Mouse (Mus musculus) limb, embryonic 13.5 days (tissue): ENCODE data around the gene Brd2. TPM values are rescaled to one million over a fixed set of nuclear protein-coding genes. Genes with fewer than 3 reads are reported as not detected.

ENCODE experiments used
- ATAC-seq: fragments of 200-750 bp; cut with Nextera tagmentation; 2 replicates; pipeline ENCODE4 v1.8.0; 2017; ENCODE audit warnings: low read depth, moderate number of reproducible peaks, moderate TSS enrichment; ENCODE audit not compliant: low FRiP score
- H3K27ac ChIP-seq: fragments of 300-500 bp; sonication (generic); 2 replicates; pipeline ENCODE4 v1.5.1; 2015; ENCODE audit warnings: inconsistent platforms, mild to moderate bottlenecking, moderate library complexity
- H3K27me3 ChIP-seq: fragments of 300-500 bp; sonication (generic); 2 replicates; pipeline ENCODE4 v1.6.1; 2015; ENCODE audit warnings: mild to moderate bottlenecking, inconsistent platforms
- H3K36me3 ChIP-seq: fragments of 300-500 bp; sonication (generic); 2 replicates; pipeline ENCODE4 v1.6.1; 2015; ENCODE audit warnings: inconsistent platforms, mild to moderate bottlenecking, moderate library complexity
- H3K4me1 ChIP-seq: fragments of 300-500 bp; sonication (generic); 2 replicates; pipeline ENCODE4 v1.6.1; 2015; ENCODE audit warnings: inconsistent platforms
- H3K4me2 ChIP-seq: fragments of 300-500 bp; sonication (generic); replicated peaks from 2 replicates; pipeline ENCODE4 v1.6.1; 2015; ENCODE audit warnings: inconsistent platforms, mild to moderate bottlenecking, moderate library complexity
- H3K4me3 ChIP-seq: fragments of 300-500 bp; sonication (generic); 2 replicates; pipeline ENCODE4 v1.5.1; 2015; ENCODE audit warnings: moderate library complexity, mild to moderate bottlenecking, inconsistent platforms
- H3K9ac ChIP-seq: fragments of 300-500 bp; sonication (generic); 2 replicates; pipeline ENCODE4 v1.6.1; 2015; ENCODE audit warnings: mild to moderate bottlenecking, inconsistent platforms
- H3K9me3 ChIP-seq: fragments of 300-500 bp; sonication (generic); 2 replicates; pipeline ENCODE4 v1.6.1; 2016; ENCODE audit warnings: inconsistent platforms
- WGBS: fragments of 180-500 bp; shearing (Covaris S2); methylation state at CpG from one replicate; pipeline ENCODE4 v1.1.7; 2015; 5-methylcytosine and 5-hydroxymethylcytosine counted together
- polyA plus RNA-seq: library from polyadenylated mRNA; unstranded; fragments of >200 nt; fragmentation: Nextera tagmentation; extraction: Ambion mirVana; gene quantifications from 2 replicates; pipeline ENCODE4 v1.2.1, GENCODE M21; 2015

Gene Brd2
- polyA plus RNA-seq, 1 experiment from 2014 or later = 133 TPM

GRCm38 (mm10) chr17:34107109-34107867, 15.1 kb downstream of the Brd2 start:
- H3K4me3 ChIP-seq = no peak overlapping the region
- WGBS = 83% methylated on average over 7 of the region's 7 CpGs
- ATAC-seq = no peak
- H3K4me2 ChIP-seq = no peak overlapping the region
- H3K27me3 ChIP-seq = no peaks in the 10 kb centered on the region
- H3K27ac ChIP-seq = no peak overlapping the region
- H3K4me1 ChIP-seq = 0 out of 2 replicates have a peak, but pooled peaks cover 6% of the 10 kb centered on the region
- no peaks in the 10 kb centered on the region for H3K9me3 ChIP-seq
- no peak overlapping the region for H3K9ac ChIP-seq
- H3K36me3 ChIP-seq = peaks cover 39% of the 10 kb centered on the region

DNA sequence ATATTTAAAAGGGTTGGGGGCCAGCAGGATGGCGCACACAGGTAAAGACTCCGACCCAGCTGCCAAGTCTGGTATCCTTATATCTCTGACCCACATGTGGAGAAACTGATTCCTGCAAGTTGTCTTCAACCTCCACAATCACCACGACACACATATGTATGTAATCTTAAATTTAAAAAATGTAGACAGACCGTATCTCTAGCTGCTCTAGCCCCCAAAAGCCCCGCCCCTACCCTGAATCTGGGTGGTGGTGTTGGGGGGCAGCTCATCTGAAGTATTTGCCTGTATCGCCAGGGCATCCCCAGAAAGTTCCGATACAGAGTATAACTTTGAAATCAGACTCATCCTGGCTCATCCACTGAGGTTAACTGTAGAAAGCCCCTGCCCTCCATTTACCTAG, 15.9 kb downstream of the Brd2 start:
- no peak for ATAC-seq

DNA sequence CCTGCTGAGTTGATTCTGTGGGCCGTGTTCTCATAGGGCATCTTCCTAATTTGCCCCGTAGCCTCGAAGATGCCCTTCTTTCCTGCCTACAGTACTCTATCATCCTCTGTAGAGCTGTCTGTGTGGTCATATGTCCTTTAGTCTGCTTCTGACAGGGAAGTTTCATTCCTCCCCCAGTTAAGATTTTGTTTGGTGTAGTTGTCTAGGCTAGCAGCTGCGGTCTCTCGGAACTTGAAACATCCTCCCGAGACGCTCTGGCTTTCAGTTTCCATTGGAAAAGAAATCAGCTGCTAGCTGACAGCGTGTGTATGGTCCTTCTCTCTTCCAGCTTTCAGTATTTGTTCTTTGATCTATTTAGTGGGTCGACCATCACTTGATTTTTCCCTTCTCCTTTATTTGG, 17.6 kb downstream of the Brd2 start:
- WGBS = 84% methylated on average over 9 of the region's 9 CpGs
- Histone ChIP-seq H3K27ac (no peak overlapping the region), H3K4me2 (no peak overlapping the region), H3K4me3 (no peak overlapping the region), H3K9me3 (no peaks in the 10 kb centered on the region), H3K4me1 (peaks cover 8% of the 10 kb centered on the region), H3K36me3 (peaks cover 14% of the 10 kb centered on the region), H3K27me3 (no peaks in the 10 kb centered on the region), H3K9ac (no peak overlapping the region)
- ATAC-seq = no peak

More for the DNA sequence above, 15.9 kb downstream of the Brd2 start:
- Histone ChIP-seq H3K36me3 (peaks cover 32% of the 10 kb centered on the region), H3K9ac (no peak overlapping the region), H3K27me3 (no peaks in the 10 kb centered on the region), H3K27ac (no peak overlapping the region), H3K4me1 (0 out of 2 replicates have a peak, but pooled peaks cover 8% of the 10 kb centered on the region), H3K4me2 (no peak overlapping the region), H3K9me3 (no peaks in the 10 kb centered on the region), H3K4me3 (no peak overlapping the region)
- WGBS = 88% methylated on average over 7 of the region's 7 CpGs

DNA sequence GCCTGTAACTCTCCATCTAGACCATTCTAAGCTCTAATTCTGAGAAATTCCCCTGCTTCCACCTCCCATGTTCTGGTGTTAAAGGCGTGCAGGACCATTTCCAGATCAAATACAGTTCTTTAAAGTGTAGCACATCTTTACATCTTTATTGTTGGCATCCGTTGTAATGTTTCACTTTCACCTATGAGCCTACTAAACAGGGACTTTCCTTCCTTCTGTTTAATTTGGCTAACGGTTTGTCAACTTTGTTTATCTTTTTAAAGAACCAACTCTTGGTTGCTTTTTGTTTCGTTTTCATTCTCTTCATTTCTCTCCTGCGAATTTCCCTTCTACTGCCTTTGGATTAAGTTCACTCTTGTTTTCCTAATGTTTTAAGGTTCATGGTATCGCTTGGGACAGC, 19.6 kb downstream of the Brd2 start:
- WGBS = 76% methylated on average over 6 of the region's 6 CpGs
- Histone ChIP-seq H3K4me2 (no peak overlapping the region), H3K9ac (no peak overlapping the region), H3K36me3 (peaks cover 5% of the 10 kb centered on the region; the same call in 1 of the 2 replicates), H3K9me3 (no peaks in the 10 kb centered on the region), H3K27ac (no peak overlapping the region), H3K4me1 (peaks cover 16% of the 10 kb centered on the region), H3K4me3 (no peak overlapping the region), H3K27me3 (no peaks in the 10 kb centered on the region)
- no peak for ATAC-seq

DNA sequence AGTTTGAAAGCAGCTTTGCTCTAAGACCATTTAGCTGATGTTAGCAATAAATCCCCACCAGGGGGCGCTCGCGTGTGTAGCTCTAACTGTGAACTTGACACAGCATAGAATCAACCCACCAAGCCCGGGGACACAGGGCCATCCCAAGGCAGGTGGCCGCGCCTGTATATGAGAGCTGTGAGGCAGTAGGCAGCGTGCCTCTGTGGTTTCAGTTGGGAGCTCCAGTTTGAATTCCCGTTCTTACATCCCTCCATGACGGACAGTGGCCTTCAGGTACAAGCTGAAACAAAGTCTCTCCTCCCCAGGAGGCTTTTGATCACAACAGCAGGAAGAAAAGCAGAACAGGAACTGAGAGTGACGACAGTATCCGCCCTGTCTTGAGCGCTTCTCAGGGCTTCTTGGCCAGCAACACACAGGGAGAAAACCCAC, 20.8 kb downstream of the Brd2 start:
- ATAC-seq = peak; percentile 79; the same call in 1 of the 2 replicates
- H3K9me3 ChIP-seq = no peaks in the 10 kb centered on the region
- no peak overlapping the region for H3K27ac ChIP-seq
- no peaks in the 10 kb centered on the region for H3K27me3 ChIP-seq
- peak overlapping the region; percentile 25 for H3K4me2 ChIP-seq
- no peak overlapping the region for H3K9ac ChIP-seq
- H3K4me3 ChIP-seq = no peak overlapping the region
- WGBS = 11% methylated on average over 12 of the region's 12 CpGs
- H3K36me3 ChIP-seq = no peaks in the 10 kb centered on the region
- peaks cover 16% of the 10 kb centered on the region for H3K4me1 ChIP-seq

DNA sequence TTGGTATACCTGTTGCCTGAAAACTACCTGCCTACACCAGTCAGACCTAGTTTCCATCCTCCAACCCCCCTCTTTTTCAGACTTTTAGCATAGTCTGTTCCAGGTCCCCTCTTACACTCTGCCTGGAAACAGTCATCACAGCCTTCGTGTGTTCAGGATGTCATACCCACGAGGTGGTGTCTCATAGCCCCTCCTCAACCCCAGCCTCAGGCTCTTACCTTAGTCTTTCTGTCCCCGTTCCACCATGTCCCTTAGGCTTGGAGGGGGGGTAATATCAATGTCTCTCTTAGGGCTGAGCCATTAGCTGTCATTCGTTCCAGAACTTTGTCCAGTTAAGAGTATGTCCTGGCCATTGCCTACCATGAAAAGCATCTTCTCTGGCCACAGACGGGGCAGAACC, 21.2 kb downstream of the Brd2 start:
- H3K4me3 ChIP-seq = no peak overlapping the region
- no peak overlapping the region for H3K27ac ChIP-seq
- H3K4me1 ChIP-seq = peaks cover 16% of the 10 kb centered on the region
- no peaks in the 10 kb centered on the region for H3K36me3 ChIP-seq
- H3K4me2 ChIP-seq = no peak overlapping the region; the same call in 1 of the 2 replicates
- no peak overlapping the region for H3K9ac ChIP-seq
- WGBS = 32% methylated on average over 5 of the region's 5 CpGs
- no peaks in the 10 kb centered on the region for H3K27me3 ChIP-seq
- H3K9me3 ChIP-seq = no peaks in the 10 kb centered on the region
- no peak for ATAC-seq

DNA sequence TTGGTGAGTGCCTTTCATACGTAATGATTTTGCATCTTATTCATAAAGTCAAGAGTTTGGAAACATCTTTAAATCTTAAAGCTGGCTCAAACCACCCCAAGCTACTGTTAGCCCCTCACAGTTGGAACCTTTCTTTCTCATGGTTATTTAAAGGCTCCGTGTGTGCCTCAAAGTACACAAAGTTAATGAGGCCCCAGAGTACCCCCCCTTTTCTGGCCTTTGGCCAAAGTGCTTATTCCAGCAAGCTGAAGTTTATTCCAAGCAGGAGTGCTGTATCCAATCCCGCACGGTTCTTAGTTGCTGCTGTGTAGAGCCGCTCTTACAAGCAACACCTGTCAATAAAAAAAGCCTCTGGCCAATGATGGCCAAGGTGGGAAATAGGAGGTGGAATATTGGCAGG, 22.9 kb downstream of the Brd2 start:
- Histone ChIP-seq H3K4me1 (peaks cover 16% of the 10 kb centered on the region), H3K4me2 (no peak overlapping the region), H3K9ac (no peak overlapping the region), H3K36me3 (no peaks in the 10 kb centered on the region), H3K9me3 (no peaks in the 10 kb centered on the region), H3K27me3 (no peaks in the 10 kb centered on the region), H3K4me3 (no peak overlapping the region), H3K27ac (no peak overlapping the region)
- ATAC-seq = no peak
- 20% methylated on average over 5 of the region's 5 CpGs for WGBS

DNA sequence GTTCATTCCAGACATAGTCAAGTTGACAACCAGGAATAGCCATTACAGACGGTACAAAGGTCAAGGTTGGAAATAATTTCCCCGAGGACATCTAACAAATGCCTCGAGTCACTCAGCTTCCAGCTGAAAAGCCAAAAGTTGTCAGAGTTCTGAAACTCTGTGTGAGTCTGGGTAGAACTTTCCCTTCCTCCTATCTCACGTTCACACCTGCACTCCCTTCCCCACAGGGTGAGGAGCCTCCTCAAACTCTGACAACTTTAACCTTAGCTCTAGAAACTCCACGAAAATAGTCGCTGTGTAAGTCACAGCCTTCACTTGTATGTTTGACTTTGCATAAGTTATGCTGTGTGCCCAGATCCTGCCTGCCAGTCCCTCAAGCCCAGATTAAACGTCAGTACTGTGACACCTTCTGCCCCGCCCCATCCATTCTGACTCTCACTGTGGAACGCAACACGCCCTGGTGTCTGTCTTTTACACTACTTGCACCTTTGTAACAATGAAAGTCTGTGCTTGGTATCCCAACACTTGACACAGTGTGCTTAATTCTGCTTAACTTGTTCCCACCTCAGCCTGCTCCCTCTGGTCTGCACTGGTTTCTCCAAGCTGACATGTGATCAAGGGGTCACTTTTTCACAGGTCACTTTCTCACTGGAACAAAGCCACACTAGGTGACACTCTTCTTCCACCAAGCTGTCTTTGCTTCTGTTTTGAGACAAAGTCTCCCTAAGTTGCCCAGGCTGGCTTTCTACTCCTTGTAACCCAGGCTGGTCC, 23.5 kb downstream of the Brd2 start:
- H3K4me3 ChIP-seq = no peak overlapping the region
- ATAC-seq = no peak
- no peaks in the 10 kb centered on the region for H3K36me3 ChIP-seq
- no peak overlapping the region for H3K27ac ChIP-seq
- no peak overlapping the region for H3K9ac ChIP-seq
- peaks cover 16% of the 10 kb centered on the region for H3K4me1 ChIP-seq
- no peak overlapping the region for H3K4me2 ChIP-seq
- H3K9me3 ChIP-seq = no peaks in the 10 kb centered on the region
- no peaks in the 10 kb centered on the region for H3K27me3 ChIP-seq
- 46% methylated on average over 10 of the region's 10 CpGs for WGBS

DNA sequence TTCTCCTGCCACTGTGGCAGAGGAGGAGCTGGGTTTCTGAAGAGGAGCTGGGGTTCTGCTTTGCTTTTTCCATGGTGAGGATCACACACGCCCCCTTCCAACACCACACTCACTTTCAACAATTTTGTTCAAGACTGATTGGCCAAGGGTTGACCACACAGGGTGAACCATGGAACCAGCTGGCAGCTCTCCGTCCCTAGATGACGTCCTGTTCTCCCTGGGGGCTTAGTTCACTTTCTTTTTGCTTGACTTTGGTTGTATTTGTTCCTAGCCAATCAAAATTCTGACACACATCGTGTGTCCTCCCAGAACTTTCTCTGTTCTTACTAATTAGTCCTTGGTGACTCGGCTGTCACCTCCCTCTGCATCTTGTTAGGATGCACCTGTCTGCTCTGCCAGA, 25.2 kb downstream of the Brd2 start:
- no peak for ATAC-seq
- Histone ChIP-seq H3K36me3 (no peaks in the 10 kb centered on the region), H3K4me1 (peaks cover 22% of the 10 kb centered on the region), H3K27ac (no peak overlapping the region), H3K4me3 (no peak overlapping the region), H3K4me2 (no peak overlapping the region), H3K9ac (no peak overlapping the region), H3K27me3 (no peaks in the 10 kb centered on the region), H3K9me3 (no peaks in the 10 kb centered on the region)
- WGBS = 62% methylated on average over 5 of the region's 5 CpGs

GRCm38 (mm10) chr17:34096497-34097010, 25.9 kb downstream of the Brd2 start:
- H3K27me3 ChIP-seq = no peaks in the 10 kb centered on the region
- H3K36me3 ChIP-seq = no peaks in the 10 kb centered on the region
- peaks cover 20% of the 10 kb centered on the region for H3K4me1 ChIP-seq
- no peak for ATAC-seq
- H3K4me2 ChIP-seq = no peak overlapping the region
- H3K27ac ChIP-seq = no peak overlapping the region
- 74% methylated on average over 3 of the region's 3 CpGs for WGBS
- no peak overlapping the region for H3K4me3 ChIP-seq
- no peaks in the 10 kb centered on the region for H3K9me3 ChIP-seq
- no peak overlapping the region for H3K9ac ChIP-seq

DNA sequence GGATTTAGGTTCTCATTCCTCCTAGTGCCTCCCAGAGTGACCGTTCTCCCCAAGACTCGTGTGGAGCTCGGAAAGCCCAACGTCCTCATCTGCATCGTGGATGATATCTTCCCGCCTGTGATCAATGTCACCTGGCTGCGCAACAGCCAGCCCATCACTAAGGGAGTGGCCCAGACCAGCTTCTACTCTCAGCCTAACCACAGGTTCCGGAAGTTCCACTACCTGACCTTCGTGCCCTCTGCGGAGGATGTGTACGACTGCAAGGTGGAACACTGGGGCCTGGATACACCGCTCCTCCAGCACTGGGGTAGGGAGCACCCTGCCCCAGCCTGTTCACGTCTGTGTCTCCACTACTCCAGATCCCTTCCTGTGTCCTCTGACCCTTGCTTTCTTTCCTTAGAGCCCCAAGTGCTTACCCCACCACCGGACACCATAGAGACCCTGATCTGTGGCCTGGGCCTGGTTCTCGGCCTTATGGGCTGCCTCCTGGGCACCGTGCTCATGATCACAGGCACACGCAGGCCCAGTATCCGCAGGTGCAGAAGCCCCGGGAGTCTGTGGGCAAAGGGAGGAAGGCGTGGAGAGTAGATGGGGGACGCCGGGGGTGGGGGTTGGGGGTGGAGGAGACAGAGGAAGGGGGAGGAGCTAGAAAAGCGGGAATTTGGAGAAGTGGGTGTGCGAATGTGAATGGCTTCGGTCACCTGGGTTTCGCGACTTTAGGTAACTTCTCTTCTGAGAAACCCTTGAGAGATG, 28.0 kb downstream of the Brd2 start:
- Histone ChIP-seq H3K36me3 (no peaks in the 10 kb centered on the region), H3K9me3 (no peaks in the 10 kb centered on the region), H3K4me3 (no peak overlapping the region), H3K4me1 (peaks cover 11% of the 10 kb centered on the region), H3K4me2 (no peak overlapping the region), H3K27me3 (no peaks in the 10 kb centered on the region), H3K9ac (no peak overlapping the region), H3K27ac (no peak overlapping the region)
- no peak for ATAC-seq
- 84% methylated on average over 27 of the region's 27 CpGs for WGBS
